Mouse (Mus musculus) brown adipose tissue, adult 24 weeks (tissue): ENCODE data around the gene Extl1. TPM values are rescaled to one million over a fixed set of nuclear protein-coding genes. Genes with fewer than 3 reads are reported as not detected.
"Not testable (repeated sequence)": the region's sequence is repeated elsewhere in the genome, so short reads cannot be mapped to it uniquely, and the experiment has no call there.

Experiments
- H3K27ac ChIP-seq: fragments of 200-500 bp; replicated peaks from 2 replicates; pipeline ENCODE4 v1.5.1; 2012; ENCODE audit warnings: low read depth, mild to moderate bottlenecking, low read length
- H3K4me1 ChIP-seq: fragments of 200-500 bp; 2 replicates; pipeline ENCODE4 v1.6.1; 2012; ENCODE audit warnings: low read length, mixed read lengths; ENCODE audit not compliant: control insufficient read depth, insufficient read depth, insufficient read length
- H3K4me3 ChIP-seq: fragments of 200-500 bp; 2 replicates; pipeline ENCODE4 v1.5.1; 2012; ENCODE audit warnings: low read depth, mild to moderate bottlenecking, low read length, moderate library complexity; ENCODE audit not compliant: insufficient read depth
- polyA plus RNA-seq: library from polyadenylated mRNA; stranded (reverse); fragments of >200 nt; gene quantifications from 2 replicates; pipeline ENCODE4 v1.2.4, GENCODE M21; 2012; ENCODE audit not compliant: missing spikeins, insufficient read depth, insufficient read length

Gene Extl1
- polyA plus RNA-seq = 0.52 and 1.0 TPM in 2 replicates

- not testable (repeated sequence) for H3K4me1 ChIP-seq, H3K27ac ChIP-seq, H3K4me3 ChIP-seq
Observed at GRCm38 (mm10) chr4:134383750-134384149, at the start of gene Extl1. TSS of gene Extl1 (minus strand) at chr4:134383850.

GRCm38 (mm10) chr4:134432686-134433360, 49.2 kb upstream of the Extl1 start:
- Histone ChIP-seq H3K27ac (no peak overlapping the region), H3K4me3 (no peak overlapping the region), H3K4me1 (no peaks in the 10 kb centered on the region)

GRCm38 (mm10) chr4:134430381-134431004, 46.8 kb upstream of the Extl1 start:
- no peak overlapping the region for H3K4me3 ChIP-seq
- H3K27ac ChIP-seq = no peak overlapping the region
- no peaks in the 10 kb centered on the region for H3K4me1 ChIP-seq

GRCm38 (mm10) chr4:134425088-134425487, 41.4 kb upstream of the Extl1 start:
- Histone ChIP-seq H3K27ac (no peak overlapping the region), H3K4me3 (no peak overlapping the region), H3K4me1 (no peaks in the 10 kb centered on the region)

- Histone ChIP-seq H3K4me1 (no peaks in the 10 kb centered on the region), H3K4me3 (no peak overlapping the region), H3K27ac (no peak overlapping the region)
Observed at GRCm38 (mm10) chr4:134423949-134424348, 40.3 kb upstream of the Extl1 start.

GRCm38 (mm10) chr4:134421971-134422370, 38.3 kb upstream of the Extl1 start:
- no peaks in the 10 kb centered on the region for H3K4me1 ChIP-seq
- no peak overlapping the region for H3K27ac ChIP-seq
- no peak overlapping the region for H3K4me3 ChIP-seq

- Histone ChIP-seq H3K4me3 (no peak overlapping the region), H3K27ac (no peak overlapping the region), H3K4me1 (no peaks in the 10 kb centered on the region)
Observed at GRCm38 (mm10) chr4:134417111-134417510, 33.5 kb upstream of the Extl1 start.

- Histone ChIP-seq H3K4me3 (no peak overlapping the region), H3K27ac (no peak overlapping the region), H3K4me1 (no peaks in the 10 kb centered on the region)
Observed at GRCm38 (mm10) chr4:134416602-134417001, 33.0 kb upstream of the Extl1 start.

GRCm38 (mm10) chr4:134416177-134416576, 32.5 kb upstream of the Extl1 start:
- H3K4me3 ChIP-seq = no peak overlapping the region
- no peak overlapping the region for H3K27ac ChIP-seq
- H3K4me1 ChIP-seq = no peaks in the 10 kb centered on the region

GRCm38 (mm10) chr4:134409286-134409685, 25.6 kb upstream of the Extl1 start:
- Histone ChIP-seq H3K4me1 (no peaks in the 10 kb centered on the region), H3K4me3 (no peak overlapping the region), H3K27ac (no peak overlapping the region)

GRCm38 (mm10) chr4:134403721-134404120, 20.1 kb upstream of the Extl1 start:
- H3K4me1 ChIP-seq = peaks cover 10% of the 10 kb centered on the region
- no peak overlapping the region for H3K27ac ChIP-seq
- no peak overlapping the region for H3K4me3 ChIP-seq

- H3K4me1 ChIP-seq = peaks cover 10% of the 10 kb centered on the region
- H3K27ac ChIP-seq = no peak overlapping the region
- H3K4me3 ChIP-seq = peak overlapping the region; percentile 15; the same call in 1 of the 2 replicates
Observed at GRCm38 (mm10) chr4:134402571-134403262, 19.1 kb upstream of the Extl1 start.

GRCm38 (mm10) chr4:134401856-134402570, 18.4 kb upstream of the Extl1 start:
- Histone ChIP-seq H3K27ac (no peak overlapping the region), H3K4me1 (peaks cover 10% of the 10 kb centered on the region), H3K4me3 (no peak overlapping the region)

- H3K4me3 ChIP-seq = peak overlapping the region; percentile 1; the same call in 1 of the 2 replicates
- peaks cover 10% of the 10 kb centered on the region for H3K4me1 ChIP-seq
- no peak overlapping the region for H3K27ac ChIP-seq
Observed at GRCm38 (mm10) chr4:134401181-134401661, 17.6 kb upstream of the Extl1 start.

GRCm38 (mm10) chr4:134400206-134400605, 16.6 kb upstream of the Extl1 start:
- H3K4me3 ChIP-seq = no peak overlapping the region
- H3K4me1 ChIP-seq = peaks cover 10% of the 10 kb centered on the region
- H3K27ac ChIP-seq = no peak overlapping the region
